Comparison of ENCODE assay signal across 13 mouse cellular contexts in the genomic region with DNA sequence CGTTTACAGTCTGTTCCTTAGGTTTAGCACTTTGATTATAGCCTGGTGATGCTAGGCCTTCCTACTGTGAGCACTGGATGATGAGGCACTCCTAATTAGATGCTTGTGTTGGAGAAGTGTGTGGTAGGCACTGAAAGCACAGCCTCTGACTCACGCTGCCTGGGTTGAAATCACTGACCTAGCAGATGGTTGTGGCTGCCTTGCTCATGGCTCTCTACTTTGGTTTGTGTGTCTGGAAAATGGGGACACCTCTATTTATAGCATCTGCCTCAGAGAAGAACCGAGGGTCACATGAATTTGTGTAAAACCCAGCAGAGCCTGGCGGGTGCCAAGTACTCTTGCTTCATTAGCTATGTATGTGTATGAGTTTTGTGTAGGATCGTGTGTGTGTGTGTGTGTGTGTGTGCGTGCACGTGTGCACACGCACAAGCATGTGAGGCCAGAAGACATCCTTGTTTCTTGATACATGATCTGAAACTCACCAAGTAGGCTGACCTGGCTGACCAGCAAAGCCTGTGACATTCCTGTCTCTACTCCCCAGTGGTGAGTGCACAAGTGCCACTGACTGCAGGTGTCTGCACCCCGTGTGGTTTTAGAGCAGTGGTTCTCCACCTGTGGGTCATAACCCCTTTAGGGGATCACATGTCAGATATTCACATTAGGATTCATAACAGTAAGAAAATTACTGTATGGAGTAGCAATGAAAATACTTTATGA. TPM values are rescaled to one million over a fixed set of nuclear protein-coding genes. Genes with fewer than 3 reads are reported as not detected.
DNase-seq lines count a peak whose midpoint lies in the region; ATAC-seq and TF ChIP-seq lines count a peak whose summit lies in the region.
"Had no signal": no experiment of that assay in that cellular context is flagged by ENCODE, and none has a peak within 500 bp of the region (broad histone marks: within the 10 kb centered on the region; RNA-seq: fewer than 3 reads in every experiment).

No protein-coding gene starts in this region.

- no peak overlapping the region for H3K27ac ChIP-seq in lung, postnatal 0 days (ENCODE audit: low read length)
- H3K27ac ChIP-seq: hindbrain, embryonic 10.5 days; limb, embryonic 10.5 days; stomach, postnatal 0 days had no signal

- H3K27me3 ChIP-seq in lung, postnatal 0 days (replicated peaks; ENCODE audit: insufficient read depth, low read length) = no peaks in the 10 kb centered on the region
- no peaks in the 10 kb centered on the region for H3K27me3 ChIP-seq in Patski
- H3K27me3 ChIP-seq: megakaryocyte, embryonic 14.5 days had no signal

- no peak for TF ChIP-seq CTCF in lung, postnatal 0 days (IDR thresholded peaks at IDR 0.05)
- TF ChIP-seq CTCF in Patski (IDR thresholded peaks at IDR 0.05) = no peak

- no peaks in the 10 kb centered on the region for H3K4me1 ChIP-seq in lung, postnatal 0 days (ENCODE audit: insufficient read depth, low read depth, low read length)
- H3K4me1 ChIP-seq: hindbrain, embryonic 10.5 days; limb, embryonic 10.5 days had no signal

- WGBS in lung, postnatal 0 days = 83% methylated on average over 9 of the region's 9 CpGs

- H3K9me3 ChIP-seq in lung, postnatal 0 days (ENCODE audit: low read length) = no peaks in the 10 kb centered on the region
- H3K9me3 ChIP-seq: hindbrain, embryonic 10.5 days; limb, embryonic 10.5 days; megakaryocyte, embryonic 14.5 days had no signal

- no peak overlapping the region for H3K4me3 ChIP-seq in lung, postnatal 0 days (ENCODE audit: low read depth, low read length)
- H3K4me3 ChIP-seq: hindbrain, embryonic 10.5 days; limb, embryonic 10.5 days; megakaryocyte, embryonic 14.5 days had no signal

- H3K36me3 ChIP-seq in lung, postnatal 0 days (ENCODE audit: insufficient read depth, low read length) = peaks cover under 1% of the 10 kb centered on the region; the same call in 1 of the 2 replicates

- in situ Hi-C loops in Patski (cut with MboI; ENCODE audit: low pct_unique_long_range_greater_than_20kb) = no loop called here

- H3K9ac ChIP-seq in lung, postnatal 0 days (replicated peaks; ENCODE audit: low read depth) = no peak overlapping the region

- ATAC-seq in frontal cortex, adult (ENCODE audit: low TSS enrichment) = peak; percentile 76
- ATAC-seq in lung, postnatal 0 days = 0 out of 2 replicates have a peak, but pooled peaks have one; percentile 12
- peak; percentile 39 for ATAC-seq in Patski

- POLR2A ChIA-PET in Patski (lab: Charles Lee) = no interaction called here

- CTCF ChIA-PET in Patski (lab: Charles Lee) = interaction anchor here (1.1 to 1.6 kb wide), 2 partner anchors 50 to 67 kb away, joined by 3 to 16 read pairs; no protein-coding TSS in a partner anchor

- no peak overlapping the region for H3K4me2 ChIP-seq in lung, postnatal 0 days (replicated peaks; ENCODE audit: low read depth, low read length)

- no peak for DNase-seq in frontal cortex, postnatal 14 days (ENCODE audit: low spot score in 2 of 2)
- no peak for DNase-seq in lung, postnatal 0 days (ENCODE audit: low spot score)
- no peak for DNase-seq in lung, postnatal 10 days
- DNase-seq in Patski (ENCODE audit: low read depth, low spot score) = peak; percentile 35
- peak; percentile 42 to 93 for DNase-seq in left cerebral cortex, postnatal 25 days (ENCODE audit: low spot score in 2 of 2)
- DNase-seq in spleen, postnatal 14 days (ENCODE audit: low spot score in 2 of 2) = no peak
- no peak for DNase-seq in T-cell, adult 2 months (ENCODE audit: low spot score)
- DNase-seq: kidney, adult 11 months had no signal

- intact Hi-C loops in left cerebral cortex, postnatal 25 days (cut with DNase I) = loop anchor here (1.0 to 10.0 kb wide), 2 partner anchors 67 to 1021 kb away; no protein-coding TSS in a partner anchor

- no peak for TF ChIP-seq EP300 in lung, postnatal 0 days (IDR thresholded peaks at IDR 0.05)

RNA-seq across cellular contexts. Expression of a gene that starts 52.4 kb away (rescaled TPM):
- 0.67 and 0.96 TPM in 2 replicates for polyA plus RNA-seq in lung, postnatal 0 days (2015; fragmentation: Nextera tagmentation; extraction: Ambion mirVana)
- polyA plus RNA-seq in Patski (2021) = not detected
- 1 to 10 TPM; 2.2 to 2.8 TPM for total RNA-seq in left cerebral cortex, postnatal 25 days (2021)

Comparison
In these comparisons a context has a peak if more than half of its experiments do, and no peak if none do; other contexts are left out.
1. ATAC-seq: peak in every context shown above with its lines; median percentile 76 in frontal cortex, adult; 39 in Patski; 12 in lung, postnatal 0 days.
2. DNase-seq: peak in Patski (single experiment) and left cerebral cortex, postnatal 25 days (2 of 2); none in frontal cortex, postnatal 14 days (0 of 2), lung, postnatal 0 days (single experiment), lung, postnatal 10 days (single experiment), spleen, postnatal 14 days (0 of 2) and T-cell, adult 2 months (single experiment).